In genomic region chr11:96666924-96667323, GRCm38 (mm10) we compare ENCODE assay signal across 12 mouse cellular contexts.
DNase-seq lines count a peak whose midpoint lies in the region; ATAC-seq and TF ChIP-seq lines count a peak whose summit lies in the region.
"Had no signal": no experiment of that assay in that cellular context is flagged by ENCODE, and none has a peak within 500 bp of the region (broad histone marks: within the 10 kb centered on the region; RNA-seq: fewer than 3 reads in every experiment).

No protein-coding gene starts in this region.

- TF ChIP-seq EP300 in liver, postnatal 0 days (IDR thresholded peaks at IDR 0.05; ENCODE audit: low read depth), result no peak

- no peaks in the 10 kb centered on the region for H3K9me3 ChIP-seq in liver, postnatal 0 days (ENCODE audit: low read length)
- H3K9me3 ChIP-seq in liver, embryonic 12.5 days (replicated peaks), result no peaks in the 10 kb centered on the region
- H3K9me3 ChIP-seq in intestine, postnatal 0 days (ENCODE audit: control insufficient read depth), result no peaks in the 10 kb centered on the region
- no peaks in the 10 kb centered on the region for H3K9me3 ChIP-seq in hindbrain, embryonic 11.5 days (ENCODE audit: control insufficient read depth, low read length)
- H3K9me3 ChIP-seq: forebrain, embryonic 15.5 days; limb, embryonic 15.5 days had no signal

- H3K4me1 ChIP-seq in liver, postnatal 0 days (ENCODE audit: insufficient read depth), result no peaks in the 10 kb centered on the region
- no peaks in the 10 kb centered on the region; the same call in 1 of the 2 replicates for H3K4me1 ChIP-seq in liver, embryonic 12.5 days
- peaks cover 6% of the 10 kb centered on the region for H3K4me1 ChIP-seq in thymus, adult 2 months (replicated peaks; ENCODE audit: control insufficient read depth, insufficient read depth, low read length)
- no peaks in the 10 kb centered on the region for H3K4me1 ChIP-seq in intestine, postnatal 0 days (replicated peaks; ENCODE audit: control insufficient read depth, insufficient read depth, low read length)
- H3K4me1 ChIP-seq in hindbrain, embryonic 11.5 days (replicated peaks; ENCODE audit: control insufficient read depth, insufficient read depth, low read length), result no peaks in the 10 kb centered on the region
- H3K4me1 ChIP-seq: forebrain, embryonic 15.5 days; limb, embryonic 15.5 days had no signal

- H3K27me3 ChIP-seq in liver, postnatal 0 days (ENCODE audit: insufficient read depth, low read length), result no peaks in the 10 kb centered on the region
- H3K27me3 ChIP-seq in liver, embryonic 12.5 days (replicated peaks), result no peaks in the 10 kb centered on the region
- H3K27me3 ChIP-seq in thymus, adult 2 months (ENCODE audit: control insufficient read depth, insufficient read depth, low read length), result no peaks in the 10 kb centered on the region
- 0 out of 2 replicates have a peak, but pooled peaks cover 4% of the 10 kb centered on the region for H3K27me3 ChIP-seq in intestine, postnatal 0 days (replicated peaks; ENCODE audit: control insufficient read depth, insufficient read depth, low read length)
- H3K27me3 ChIP-seq in hindbrain, embryonic 11.5 days (ENCODE audit: control insufficient read depth, insufficient read depth, low read length), result peaks cover 2% of the 10 kb centered on the region; the same call in 1 of the 2 replicates
- H3K27me3 ChIP-seq: forebrain, embryonic 15.5 days had no signal

- no peaks in the 10 kb centered on the region for H3K36me3 ChIP-seq in liver, postnatal 0 days (replicated peaks; ENCODE audit: insufficient read depth, low read length)
- no peaks in the 10 kb centered on the region for H3K36me3 ChIP-seq in liver, embryonic 12.5 days
- no peaks in the 10 kb centered on the region for H3K36me3 ChIP-seq in thymus, adult 2 months (ENCODE audit: control insufficient read depth, insufficient read depth, low read length)
- H3K36me3 ChIP-seq in intestine, postnatal 0 days (ENCODE audit: control insufficient read depth, insufficient read depth), result no peaks in the 10 kb centered on the region
- H3K36me3 ChIP-seq in hindbrain, embryonic 11.5 days (ENCODE audit: control insufficient read depth, insufficient read depth, low read length), result no peaks in the 10 kb centered on the region
- H3K36me3 ChIP-seq: forebrain, embryonic 15.5 days; limb, embryonic 15.5 days had no signal

- H3K27ac ChIP-seq in liver, postnatal 0 days (ENCODE audit: low read depth), result no peak overlapping the region
- no peak overlapping the region for H3K27ac ChIP-seq in liver, embryonic 12.5 days
- no peak overlapping the region for H3K27ac ChIP-seq in thymus, adult 2 months (ENCODE audit: control insufficient read depth, insufficient read depth, low read length)
- no peak overlapping the region for H3K27ac ChIP-seq in intestine, postnatal 0 days (ENCODE audit: low read depth, low read length)
- H3K27ac ChIP-seq in hindbrain, embryonic 11.5 days (ENCODE audit: low read depth, low read length), result no peak overlapping the region
- H3K27ac ChIP-seq: forebrain, embryonic 15.5 days; limb, embryonic 15.5 days had no signal

- TF ChIP-seq POLR2A in thymus, adult 2 months (IDR thresholded peaks at IDR 0.05; ENCODE audit: control insufficient read depth, extremely low read depth, insufficient read depth, low read length, poor library complexity), result no peak

- 45% methylated on average over 3 of the region's 3 CpGs for WGBS in liver, postnatal 0 days (ENCODE audit: insufficient replicate concordance)
- WGBS in liver, embryonic 12.5 days (ENCODE audit: insufficient replicate concordance), result 24% methylated on average over 3 of the region's 3 CpGs
- WGBS in thymus, adult 2 months, result 41% methylated on average over 3 of the region's 3 CpGs
- WGBS in intestine, postnatal 0 days, result 67% methylated on average over 3 of the region's 3 CpGs
- WGBS in hindbrain, embryonic 11.5 days, result 77% methylated on average over 3 of the region's 3 CpGs

- 0 out of 2 replicates have a peak, but pooled peaks have one; percentile 16 for TF ChIP-seq CTCF in liver, postnatal 0 days (IDR thresholded peaks at IDR 0.05; ENCODE audit: low read depth)
- TF ChIP-seq CTCF in thymus, adult 2 months (IDR thresholded peaks at IDR 0.05; ENCODE audit: borderline replicate concordance, control insufficient read depth, extremely low read depth, insufficient read depth, low read length, poor library complexity), result no peak
- no peak for TF ChIP-seq CTCF in intestine, postnatal 0 days (IDR thresholded peaks at IDR 0.05; ENCODE audit: low read depth)

- H3K4me2 ChIP-seq in liver, postnatal 0 days (ENCODE audit: low read depth, low read length), result no peak overlapping the region
- no peak overlapping the region for H3K4me2 ChIP-seq in liver, embryonic 12.5 days
- H3K4me2 ChIP-seq in intestine, postnatal 0 days (replicated peaks; ENCODE audit: low read depth), result no peak overlapping the region
- no peak overlapping the region for H3K4me2 ChIP-seq in hindbrain, embryonic 11.5 days (replicated peaks; ENCODE audit: low read depth, low read length)
- H3K4me2 ChIP-seq: forebrain, embryonic 15.5 days; limb, embryonic 15.5 days had no signal

- H3K9ac ChIP-seq in liver, postnatal 0 days (replicated peaks), result no peak overlapping the region
- no peak overlapping the region for H3K9ac ChIP-seq in liver, embryonic 12.5 days
- no peak overlapping the region for H3K9ac ChIP-seq in intestine, postnatal 0 days (ENCODE audit: low read depth, low read length)
- H3K9ac ChIP-seq in hindbrain, embryonic 11.5 days (ENCODE audit: low read depth, low read length), result no peak overlapping the region
- H3K9ac ChIP-seq: forebrain, embryonic 15.5 days; limb, embryonic 15.5 days had no signal

- no peak for ATAC-seq in liver, postnatal 0 days
- no peak for ATAC-seq in liver, embryonic 12.5 days
- peak; percentile 88 for ATAC-seq in common myeloid progenitor, adult 5-6 weeks (replicated peaks; ENCODE audit: low read depth, poor library complexity, severe bottlenecking)
- no peak for ATAC-seq in intestine, postnatal 0 days
- no peak for ATAC-seq in hindbrain, embryonic 11.5 days (ENCODE audit: low FRiP score)
- ATAC-seq: forebrain, embryonic 15.5 days; midbrain, embryonic 16.5 days had no signal

- no peak overlapping the region for H3K4me3 ChIP-seq in liver, postnatal 0 days (ENCODE audit: low read depth, low read length)
- H3K4me3 ChIP-seq in liver, embryonic 12.5 days, result no peak overlapping the region
- H3K4me3 ChIP-seq in thymus, adult 2 months (ENCODE audit: control insufficient read depth, insufficient read depth, low read length), result no peak overlapping the region
- no peak overlapping the region for H3K4me3 ChIP-seq in intestine, postnatal 0 days (ENCODE audit: low read depth, low read length)
- H3K4me3 ChIP-seq in hindbrain, embryonic 11.5 days (ENCODE audit: low read depth, low read length), result no peak overlapping the region
- H3K4me3 ChIP-seq: forebrain, embryonic 15.5 days; limb, embryonic 15.5 days had no signal

- no peak for DNase-seq in liver, postnatal 0 days
- peak; percentile 36 to 62 for DNase-seq in kidney, postnatal 25 days
- peak; percentile 35 for DNase-seq in thymus, adult 2 months
- no peak for DNase-seq in cerebellum, postnatal 36 days
- DNase-seq in hindbrain, embryonic 11.5 days (ENCODE audit: low spot score), result no peak
- DNase-seq: right cerebral cortex, adult 18-20 months had no signal

Comparison
In these comparisons a context has a peak if more than half of its experiments do, and no peak if none do; other contexts are left out.
1. DNase-seq: peak in kidney, postnatal 25 days (2 of 2) and thymus, adult 2 months (single experiment); none in liver, postnatal 0 days (single experiment), cerebellum, postnatal 36 days (0 of 2) and hindbrain, embryonic 11.5 days (single experiment).